Mouse (Mus musculus): ENCODE data around the gene Tfb1m.
A peak's percentile ranks its signal among the peaks of the same experiment; 100 is the strongest.

The Tfb1m gene

DNA sequence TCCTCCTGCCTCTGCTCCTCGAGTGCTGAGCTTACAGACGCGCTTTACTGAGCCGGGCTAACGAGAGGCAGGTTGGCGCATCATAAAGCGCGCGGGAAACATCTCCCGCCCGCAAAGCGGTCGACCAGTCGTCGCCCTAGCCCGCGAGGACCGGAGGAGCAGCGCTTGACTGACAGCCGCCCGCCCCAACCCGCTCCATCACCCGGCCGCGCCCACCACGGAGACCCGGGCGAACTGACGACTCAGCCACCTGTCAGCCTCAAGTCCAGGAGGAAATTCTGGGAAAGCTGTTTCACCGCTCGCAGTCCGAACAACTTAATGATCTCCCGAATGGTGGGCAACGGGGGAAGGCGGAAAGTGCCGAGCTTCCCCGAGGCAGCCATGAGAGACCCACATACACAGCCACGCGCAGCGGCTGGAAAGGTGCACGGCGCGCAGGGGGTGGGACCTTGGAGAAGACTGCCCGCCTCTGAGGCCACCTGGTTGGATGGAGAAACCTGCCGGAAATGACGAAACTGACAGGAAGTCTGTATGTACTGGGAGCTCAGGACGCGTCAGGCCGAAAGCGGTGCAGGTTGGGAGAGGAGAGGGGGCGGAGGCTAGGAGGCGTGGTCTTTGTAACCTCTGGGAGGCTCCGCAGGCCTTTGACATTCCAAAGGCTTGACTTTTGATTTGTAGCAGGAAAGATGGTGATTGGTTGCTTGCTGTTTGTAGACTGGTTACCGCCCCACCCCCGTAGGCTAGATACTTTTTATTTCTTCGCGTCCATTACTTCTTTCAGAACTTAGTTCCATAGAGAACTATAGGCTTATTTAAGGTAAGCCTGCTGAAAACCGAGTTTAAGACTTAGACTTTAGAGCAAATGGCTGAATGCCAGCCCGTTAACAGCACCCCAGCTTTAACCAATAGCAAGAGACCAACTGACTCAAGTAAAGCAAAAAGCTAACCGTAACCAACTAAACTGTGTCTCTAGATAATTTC is at the start of gene Tfb1m:
Gene Tfb1m, minus strand, starts transcription at position 451 of the 981 bp plus-strand sequence.
- DNase-seq: peak; percentile 99

DNA sequence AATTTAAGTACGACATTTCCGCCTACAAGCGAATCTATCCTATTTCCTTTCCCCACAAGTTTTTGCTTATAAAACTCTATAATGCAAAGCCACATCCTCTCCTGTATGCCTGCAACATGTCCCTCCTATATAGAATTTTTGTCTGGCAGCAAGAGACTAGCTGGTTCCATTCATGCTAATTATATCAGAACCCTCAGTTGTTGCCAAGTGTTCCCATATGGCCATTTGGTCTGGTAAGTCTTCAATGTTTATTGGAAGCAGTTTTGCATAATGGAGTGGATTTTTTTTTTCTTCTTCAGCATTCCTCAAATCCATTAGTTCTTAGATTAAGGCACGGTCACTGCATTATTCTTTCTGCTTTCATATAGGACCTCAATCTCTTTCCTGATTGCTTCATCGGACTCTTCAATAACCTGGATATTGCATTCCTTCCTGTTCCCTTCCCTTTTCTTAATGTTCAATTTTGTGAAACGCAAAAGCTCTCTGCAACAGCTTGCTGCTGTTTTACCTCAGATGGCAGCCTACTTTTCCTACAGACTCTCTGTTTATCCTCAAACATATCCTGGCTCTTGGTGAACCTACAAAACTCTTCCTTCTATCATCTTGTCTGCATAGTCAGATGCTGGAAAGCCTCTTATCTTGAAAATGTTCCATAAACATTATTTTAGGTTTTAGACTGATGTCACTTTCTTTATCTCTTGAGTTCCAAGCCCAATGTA is 45.5 kb upstream of the Tfb1m start:
- DNase-seq: peak; percentile 24

DNA sequence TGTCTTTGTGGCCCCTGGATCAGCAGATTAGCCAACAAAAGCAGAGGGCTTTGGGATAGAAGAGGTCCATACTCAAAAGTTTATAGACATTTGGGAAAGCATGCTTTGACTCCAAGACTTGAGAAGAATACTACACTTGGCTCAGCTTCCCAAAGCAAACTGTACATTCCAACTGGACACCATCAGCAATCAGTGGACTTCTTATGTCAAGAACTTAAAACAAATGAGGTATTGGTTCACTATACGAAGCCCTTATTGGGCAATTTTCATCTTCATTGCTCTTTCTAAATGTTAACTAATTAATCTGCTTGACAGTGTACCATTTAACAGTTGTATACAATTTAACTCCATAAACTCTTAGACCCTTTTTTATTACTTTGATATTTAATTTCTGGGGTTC is 40.8 kb upstream of the Tfb1m start:
- no peak for DNase-seq

DNA sequence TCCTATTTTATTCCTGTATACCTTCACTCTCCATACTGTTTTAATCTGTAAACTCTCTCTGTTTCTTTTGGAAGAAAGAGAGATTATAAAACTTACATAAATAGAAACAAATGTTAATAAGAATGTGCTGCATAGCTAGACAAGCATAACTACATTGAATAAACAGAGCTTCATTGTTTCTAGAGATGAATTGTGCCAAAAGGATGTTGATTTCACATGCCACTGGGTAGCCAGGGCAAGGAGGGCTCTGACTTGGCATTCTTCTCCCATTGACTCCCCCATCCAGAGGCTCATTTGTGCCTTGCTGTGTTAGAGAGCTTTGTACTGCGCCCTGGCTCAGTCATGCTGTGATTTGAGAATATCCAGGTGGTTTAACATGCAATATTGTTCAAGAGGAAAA is 40.3 kb upstream of the Tfb1m start:
- DNase-seq: no peak

DNA sequence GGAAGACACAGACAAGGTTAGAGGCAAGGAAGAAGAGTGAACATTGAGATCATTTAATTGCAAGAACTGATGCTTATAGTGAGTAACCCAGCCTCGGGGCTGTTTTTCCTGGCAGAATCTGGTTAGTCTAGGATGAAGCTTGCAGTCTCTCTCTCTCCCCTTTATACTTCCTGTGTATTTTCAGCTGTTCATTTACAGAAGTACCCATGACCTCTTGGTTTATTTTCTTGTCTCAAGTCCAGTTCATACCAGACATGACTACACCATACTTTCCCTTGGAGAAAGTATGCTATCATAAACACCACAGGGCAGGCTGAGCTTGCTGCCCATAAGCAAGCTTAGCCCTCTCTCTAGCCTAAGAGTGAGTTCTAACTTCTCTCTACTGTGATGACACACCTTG is 39.5 kb upstream of the Tfb1m start:
- no peak for DNase-seq

DNA sequence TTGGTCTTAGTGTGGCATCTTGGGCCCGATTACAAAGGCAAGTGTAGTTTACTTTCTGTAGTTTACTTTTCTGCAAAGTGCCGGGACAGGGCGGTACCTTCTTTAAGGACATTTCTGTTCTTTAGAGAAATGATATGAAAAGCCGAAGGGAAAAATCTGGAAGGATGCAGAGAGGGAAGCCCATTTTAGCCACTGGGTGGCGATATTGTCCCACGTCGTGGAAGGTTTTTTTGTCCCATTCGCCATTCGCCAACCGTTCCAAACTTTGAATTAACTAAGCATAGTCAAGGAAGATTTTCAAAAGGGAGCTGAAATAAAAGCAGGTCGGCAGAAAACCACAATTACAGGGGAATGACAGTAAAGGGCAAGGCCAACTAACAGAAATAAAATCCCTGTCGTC is 13.3 kb upstream of the Tfb1m start:
- DNase-seq: peak; percentile 23

DNA sequence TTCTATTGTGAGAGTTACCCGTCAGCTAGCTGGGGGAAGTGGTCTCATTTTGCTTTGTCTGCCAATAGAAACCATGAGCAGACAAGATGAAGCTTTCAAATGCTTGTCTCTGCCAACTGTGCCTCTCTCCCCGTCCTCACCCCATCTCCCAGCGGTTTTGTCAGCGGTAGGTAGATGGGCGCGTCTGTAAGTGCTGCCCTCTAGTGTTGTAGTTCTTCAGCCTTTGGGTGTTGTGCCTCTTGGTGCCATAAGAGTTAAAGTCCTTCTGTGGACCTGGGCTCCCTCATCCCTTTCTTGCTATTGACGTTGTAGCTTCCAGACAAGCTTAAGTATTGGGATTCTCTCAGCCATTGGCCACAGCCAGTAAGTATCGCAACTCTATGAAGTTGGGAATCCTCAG is 4.8 kb upstream of the Tfb1m start:
- DNase-seq: no peak

DNA sequence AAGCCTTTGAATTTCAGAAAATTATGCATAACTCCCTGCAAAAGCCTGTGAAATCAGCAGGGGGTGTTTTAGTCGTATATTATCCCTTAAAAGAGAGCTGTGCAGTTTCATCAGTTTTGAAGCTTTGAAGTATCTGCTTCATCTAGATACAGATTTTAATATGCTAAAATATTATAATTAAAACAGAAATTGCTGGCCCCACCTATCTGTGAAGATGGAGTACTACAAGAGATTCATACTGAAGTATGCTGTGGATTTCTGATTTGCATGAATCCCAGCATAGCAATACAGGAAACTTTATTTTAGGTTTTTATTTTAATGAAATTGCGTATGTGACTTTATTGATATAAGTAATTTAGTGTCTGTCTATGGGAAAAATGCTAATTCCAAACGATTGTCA is 3.0 kb upstream of the Tfb1m start:
- DNase-seq: no peak

DNA sequence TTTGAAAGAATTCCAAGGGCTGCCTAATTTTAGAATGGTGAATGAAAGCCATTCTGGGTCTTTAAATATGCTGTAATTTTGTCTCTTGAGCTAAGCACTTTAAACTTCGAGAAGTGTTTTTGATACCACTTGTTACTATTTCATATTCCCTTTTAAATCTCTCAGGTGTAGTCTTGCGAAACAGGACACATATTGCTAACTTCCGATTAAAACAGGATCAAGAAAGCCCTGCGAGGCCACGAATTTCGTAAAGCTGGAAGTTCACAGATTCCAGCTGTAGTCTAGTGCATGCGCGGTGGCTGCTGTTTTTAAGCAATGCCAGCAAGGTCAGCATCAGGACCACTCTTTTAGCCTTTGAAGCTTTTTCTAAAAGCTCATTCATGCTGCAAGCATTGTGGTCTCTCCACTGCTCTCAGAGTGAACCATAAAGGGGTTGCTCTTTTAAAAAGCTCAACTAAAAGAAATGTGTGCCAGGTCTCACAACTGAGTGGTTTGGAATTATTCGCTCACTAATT is 832 bp upstream of the Tfb1m start:
- no peak for DNase-seq

DNA sequence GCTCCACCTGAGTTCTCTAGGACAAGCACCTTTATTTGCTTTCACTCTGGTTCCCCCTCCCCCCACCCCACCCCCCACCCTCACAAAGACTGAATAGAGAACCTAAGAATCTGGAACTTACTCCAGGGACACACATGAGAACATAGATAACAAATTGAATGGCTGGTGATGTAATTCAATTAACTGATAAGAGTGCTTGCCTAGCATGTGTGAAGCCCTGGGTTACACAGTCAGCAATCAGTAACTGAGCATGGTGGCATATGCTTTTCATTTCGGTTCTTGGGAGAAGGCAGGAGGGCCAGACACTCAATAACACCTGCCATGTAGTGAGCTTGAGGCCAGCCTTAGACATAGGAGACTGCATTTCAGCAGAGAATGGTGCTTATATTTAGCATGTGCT is 1.3 kb downstream of the Tfb1m start:
- no peak for DNase-seq

DNA sequence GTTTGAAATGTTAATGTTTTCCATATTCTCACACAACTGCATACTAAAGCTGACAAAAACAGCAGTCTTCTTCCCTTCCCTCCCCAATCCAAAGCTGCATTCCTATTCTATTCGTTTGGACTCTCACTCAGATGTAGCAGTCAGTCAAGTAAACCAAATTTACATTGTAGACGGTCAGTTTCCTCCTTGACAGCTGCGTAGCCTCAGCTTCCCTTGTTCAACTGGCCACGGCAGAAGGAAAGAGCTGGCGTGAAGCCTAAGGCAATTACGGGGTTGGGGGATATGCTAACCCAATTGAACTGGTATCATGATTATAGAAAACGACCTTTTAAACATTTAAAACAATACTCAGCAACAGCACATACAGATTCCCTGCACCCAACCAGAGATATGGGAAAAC is 9.9 kb downstream of the Tfb1m start:
- no peak for DNase-seq

DNA sequence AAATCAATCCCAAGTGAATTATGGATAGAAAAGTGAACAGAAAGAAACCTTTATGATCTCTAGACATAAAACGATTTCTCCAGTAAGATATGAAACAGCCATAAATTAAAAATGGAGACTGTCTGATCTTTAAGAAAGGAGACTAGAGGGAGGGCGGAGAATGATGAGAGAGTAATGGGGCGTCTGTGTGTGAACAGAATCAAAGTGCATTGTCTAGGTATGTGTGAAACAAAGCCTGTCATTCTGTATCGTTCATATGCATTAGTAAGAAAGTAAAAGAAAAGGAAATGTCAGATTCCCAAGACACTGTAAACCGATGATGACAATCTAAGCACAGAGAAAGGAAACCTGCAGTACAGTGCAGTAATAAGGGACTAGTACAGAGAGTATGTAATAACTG is 16.5 kb downstream of the Tfb1m start:
- no peak for DNase-seq

DNA sequence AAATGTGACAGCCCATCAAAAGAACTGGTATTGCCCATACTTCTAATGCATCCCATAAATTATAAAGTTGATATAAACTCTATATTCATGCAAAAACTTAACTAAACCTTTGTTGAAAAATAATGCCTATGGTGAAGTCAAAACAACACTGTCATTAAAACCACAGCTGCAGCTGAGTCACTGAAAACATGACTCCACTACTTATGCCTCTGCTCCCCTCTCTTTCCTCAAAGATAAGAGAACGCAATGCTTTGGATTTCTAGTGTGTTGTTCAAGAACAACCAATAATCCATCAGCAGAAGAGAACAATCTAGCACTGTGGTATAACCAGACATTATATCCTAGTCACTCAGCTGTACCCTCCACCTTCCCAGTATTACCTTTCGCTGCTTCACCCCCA is 17.3 kb downstream of the Tfb1m start:
- no peak for DNase-seq

DNA sequence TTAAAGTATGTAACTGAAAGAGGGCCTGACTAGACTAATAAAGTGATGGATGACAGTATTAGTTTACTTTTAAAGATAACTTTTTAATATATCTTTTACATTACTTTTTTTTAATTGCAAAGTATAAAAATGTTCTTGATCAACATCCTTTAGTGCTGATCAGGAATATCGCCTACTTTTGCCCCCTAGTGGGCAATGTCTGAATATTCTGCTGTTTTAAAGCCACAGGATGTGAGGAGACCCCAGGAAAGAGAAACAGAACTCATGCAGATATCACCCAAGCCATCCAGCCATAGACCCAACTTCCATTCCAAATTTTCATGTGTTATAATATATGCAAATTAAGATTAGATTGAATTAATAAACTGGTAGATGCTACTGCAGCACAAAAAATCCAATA is 24.2 kb downstream of the Tfb1m start:
- DNase-seq: no peak

DNA sequence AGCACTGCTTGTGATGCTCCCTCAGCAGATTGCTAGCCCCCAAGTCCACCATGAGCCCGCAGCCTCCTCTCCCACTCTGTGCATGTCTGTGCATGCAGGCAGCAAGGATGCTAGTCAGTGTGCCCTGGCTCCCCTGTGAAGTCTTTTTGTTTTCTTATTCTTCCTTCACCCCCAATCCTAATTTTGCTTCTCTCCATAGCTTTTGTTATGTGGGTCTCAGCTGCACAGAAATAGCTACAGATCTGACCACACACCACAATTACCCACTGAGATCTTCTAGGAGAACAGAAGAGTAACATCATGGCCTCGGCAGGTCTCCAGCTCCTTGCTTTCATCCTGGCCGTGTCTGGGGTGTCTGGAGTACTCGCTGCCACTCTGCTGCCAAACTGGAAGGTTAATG is 25.3 kb downstream of the Tfb1m start, which contains the start of gene Cldn20:
Gene Cldn20, plus strand, starts transcription at position 301 of the 400 bp plus-strand sequence.
- no peak for DNase-seq

DNA sequence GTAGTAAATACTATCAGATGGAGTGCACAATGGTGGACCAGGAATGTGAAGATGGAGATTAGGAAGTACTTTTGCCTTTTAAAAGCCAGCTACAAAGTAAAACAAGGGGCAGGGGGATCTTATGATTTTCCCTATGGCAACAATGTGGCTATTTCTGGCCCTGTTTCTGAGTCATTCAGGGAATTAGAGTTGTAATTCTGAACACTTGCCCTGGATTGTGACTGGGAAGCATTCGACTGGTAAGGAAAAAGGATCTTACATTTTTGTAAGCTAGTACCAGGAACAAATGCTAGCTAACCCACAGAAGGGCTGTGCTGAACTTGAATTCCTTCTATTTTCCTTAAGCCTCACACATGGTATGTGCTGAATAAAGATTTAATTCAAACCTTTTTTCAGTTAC is 25.9 kb downstream of the Tfb1m start:
- DNase-seq: no peak

DNA sequence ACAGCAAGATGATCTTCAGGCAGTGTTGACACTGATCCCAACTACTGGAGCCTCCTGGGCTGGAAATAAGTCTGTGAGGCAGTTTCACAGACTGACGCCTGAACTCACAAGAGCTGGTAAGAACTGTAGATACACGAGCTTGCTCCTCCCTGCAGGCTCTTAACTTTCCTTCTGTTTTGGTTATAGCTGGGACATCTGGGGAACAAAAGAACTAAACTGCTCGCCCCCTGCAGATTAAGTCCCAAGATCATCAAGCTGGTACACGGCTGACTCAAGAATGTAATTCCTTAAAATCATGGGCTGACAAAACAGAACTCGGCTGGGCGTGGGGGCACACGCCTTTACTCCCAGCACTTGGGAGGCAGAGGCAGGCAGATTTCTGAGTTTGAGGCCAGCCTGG is 27.0 kb downstream of the Tfb1m start:
- no peak for DNase-seq

DNA sequence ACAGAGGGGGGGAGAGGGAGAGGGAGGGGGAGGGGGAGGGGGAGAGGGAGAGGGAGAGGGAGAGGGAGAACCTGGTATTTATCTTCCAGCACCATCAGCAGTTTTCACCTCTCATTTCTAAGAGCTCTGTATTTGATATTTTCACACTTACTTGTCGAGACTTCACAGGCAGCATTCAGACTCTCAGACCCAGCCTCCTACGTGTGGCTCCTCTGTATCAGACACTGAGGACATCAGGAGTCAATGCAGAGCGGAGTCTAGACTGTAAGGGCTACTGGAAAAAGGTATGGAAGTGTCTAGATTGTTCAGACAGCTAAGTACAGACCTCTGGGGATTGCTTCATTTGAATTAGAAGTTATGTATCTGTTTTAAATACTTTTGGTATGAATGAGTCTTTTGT is 28.1 kb downstream of the Tfb1m start:
- DNase-seq: no peak

DNA sequence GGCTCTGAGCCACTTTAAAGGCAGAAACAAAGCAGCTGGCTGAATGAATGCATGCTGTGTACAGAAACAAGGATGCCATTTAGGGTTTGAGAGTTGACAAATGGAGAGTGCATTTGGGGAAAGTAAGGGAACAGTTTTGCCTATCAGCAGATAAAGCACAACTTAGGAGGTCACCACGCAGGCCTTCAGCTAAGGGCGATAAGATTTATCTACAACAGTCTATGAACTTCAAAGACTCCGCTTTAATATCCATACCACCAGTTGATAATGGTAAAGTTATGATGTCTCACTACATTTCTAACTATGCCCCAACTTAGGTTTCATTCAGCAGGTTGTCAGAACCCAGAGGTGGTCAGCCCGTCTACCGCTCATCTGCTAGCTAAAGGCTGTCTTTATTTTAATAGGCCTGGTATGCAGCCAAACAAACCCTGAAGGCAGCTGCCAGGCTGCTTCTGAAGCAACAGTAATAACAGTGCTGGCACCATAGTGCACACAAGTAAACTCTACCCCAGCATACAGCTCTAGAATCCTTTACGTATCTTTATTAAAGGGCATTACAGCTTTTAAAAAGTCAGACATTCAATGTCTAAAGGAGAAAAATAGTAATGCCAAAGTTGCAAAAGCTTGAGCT is 29.6 kb downstream of the Tfb1m start:
- no peak for DNase-seq

DNA sequence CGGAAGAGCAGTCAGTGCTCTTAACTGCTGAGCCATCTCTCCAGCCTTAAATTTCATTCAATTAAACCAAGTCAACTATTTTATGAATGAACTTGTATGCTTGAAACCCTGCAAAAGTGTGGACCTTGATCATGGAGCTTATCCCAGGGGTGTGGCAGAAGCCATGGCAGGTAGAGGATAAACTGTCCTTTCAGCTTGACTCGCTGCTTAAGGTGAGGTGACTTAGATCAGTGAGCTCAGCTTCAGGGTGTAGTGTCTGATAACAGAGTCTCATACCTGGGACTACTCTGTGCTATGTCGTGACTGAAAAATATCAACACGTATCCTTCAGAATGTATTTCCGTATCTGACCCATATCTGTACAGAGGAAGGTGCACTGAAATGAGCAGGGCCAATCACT is 37.2 kb downstream of the Tfb1m start:
- no peak for DNase-seq

DNA sequence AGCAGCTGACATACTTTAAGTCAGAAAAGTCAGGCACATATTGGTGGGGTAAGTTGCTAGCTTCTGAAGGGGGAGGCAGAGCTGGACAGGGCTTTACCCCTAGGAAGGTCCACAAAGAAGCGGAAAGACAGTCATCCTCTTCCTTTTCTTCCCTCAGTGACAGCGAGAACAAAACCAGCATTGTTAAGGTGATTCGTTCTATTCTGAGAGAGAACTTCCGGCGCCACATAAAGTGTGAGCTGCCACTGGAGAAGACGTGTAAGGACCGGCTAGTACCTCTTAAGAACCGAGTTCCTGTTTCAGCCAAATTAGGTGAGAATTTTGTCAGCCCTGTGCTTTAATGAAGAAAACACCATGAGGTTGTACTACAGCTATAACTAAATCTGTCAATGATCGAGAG is 41.2 kb downstream of the Tfb1m start:
- no peak for DNase-seq

DNA sequence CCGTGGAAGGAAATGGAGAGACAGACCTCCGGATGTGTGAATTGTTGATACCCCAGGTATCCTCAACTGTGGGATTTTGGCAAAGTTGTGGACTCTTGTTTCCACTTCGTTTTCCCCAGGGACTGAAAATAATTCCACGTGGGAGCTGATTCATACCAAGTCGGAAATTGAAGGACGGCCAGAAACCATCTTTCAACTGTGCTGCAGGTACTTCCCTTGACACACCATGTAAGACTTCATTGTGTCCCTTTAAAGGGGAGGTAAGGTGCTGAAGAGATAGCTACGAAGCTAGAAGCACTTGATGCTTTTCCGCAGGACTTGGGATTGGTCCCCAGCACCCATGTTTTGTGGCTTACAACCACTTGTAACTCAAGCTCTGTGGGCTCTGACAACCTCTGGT is 41.7 kb downstream of the Tfb1m start:
- DNase-seq: no peak

DNA sequence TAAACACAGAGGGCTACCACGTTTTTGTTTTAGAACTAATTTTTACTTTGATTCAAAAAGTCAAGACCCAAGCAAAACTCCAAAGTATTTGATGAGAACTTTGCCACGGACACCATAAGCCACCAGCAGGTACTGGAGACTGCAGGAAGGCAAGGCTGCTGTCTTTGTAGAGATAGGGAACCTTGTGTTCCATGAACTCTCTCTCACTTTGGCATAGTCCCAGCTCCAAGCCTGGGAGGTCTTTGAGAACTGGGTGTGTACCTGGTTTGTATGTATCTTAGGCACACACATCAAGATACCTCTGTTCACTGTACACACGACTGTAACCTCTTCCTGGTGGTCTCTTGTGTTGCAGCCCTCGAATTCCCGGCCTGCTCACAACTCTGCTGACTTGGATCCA is 43.3 kb downstream of the Tfb1m start:
- DNase-seq: no peak

DNA sequence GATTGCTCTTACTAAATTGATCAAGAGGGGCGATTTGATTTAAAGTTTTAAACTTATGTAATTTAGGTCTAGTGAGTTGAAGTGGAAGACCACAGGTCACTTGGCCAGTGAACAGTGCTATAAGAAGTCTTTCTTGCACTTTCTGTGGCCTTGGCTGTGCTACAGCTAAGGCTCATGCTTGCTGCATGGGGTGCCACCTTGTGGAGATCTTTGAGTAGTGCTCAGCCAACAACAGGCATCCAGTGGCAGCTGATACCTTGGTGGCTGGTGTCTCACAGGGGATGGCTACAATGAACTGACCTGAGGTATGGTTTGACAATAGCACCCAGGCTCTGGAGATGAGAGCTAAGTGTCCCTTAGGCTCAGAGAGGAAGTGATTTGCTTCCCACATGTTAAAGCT is 47.7 kb downstream of the Tfb1m start:
- peak; percentile 57 for DNase-seq

Measured in layer of hippocampus, adult 9-11 months (tissue).